Mouse (Mus musculus) E14TG2a.4 (cell line): ENCODE data around the gene Bloc1s4.

Source experiments
- H3K27me3 ChIP-seq: 2 replicates; pipeline ENCODE4 v1.6.1; 2014; ENCODE audit warnings: low read length, control low read depth; ENCODE audit not compliant: insufficient read depth
- H3K36me3 ChIP-seq: 2 replicates; pipeline ENCODE4 v1.6.1; 2014; ENCODE audit warnings: low read length, control low read depth; ENCODE audit not compliant: insufficient read depth
- H3K4me1 ChIP-seq: replicated peaks from 2 replicates; pipeline ENCODE4 v1.6.1; 2014; ENCODE audit warnings: low read depth, low read length, control low read depth
- H3K4me3 ChIP-seq: replicated peaks from 2 replicates; pipeline ENCODE4 v1.5.1; 2014; ENCODE audit warnings: mild to moderate bottlenecking, low read length
- H3K9me3 ChIP-seq: 2 replicates; pipeline ENCODE4 v1.6.1; 2014; ENCODE audit warnings: low read length, control low read depth
- CTCF ChIP-seq: conservative IDR thresholded peaks from 2 replicates; pipeline ENCODE4 v1.5.1; 2014; ENCODE audit warnings: low read length
- NANOG ChIP-seq: IDR thresholded peaks from 2 replicates; pipeline ENCODE4 v1.6.1; 2014; ENCODE audit warnings: borderline replicate concordance, low read length, mixed read lengths
- POU5F1 ChIP-seq: IDR thresholded peaks from 2 replicates; pipeline ENCODE4 v1.6.1; 2014; ENCODE audit warnings: low read length, borderline replicate concordance

Bloc1s4 gene

DNA sequence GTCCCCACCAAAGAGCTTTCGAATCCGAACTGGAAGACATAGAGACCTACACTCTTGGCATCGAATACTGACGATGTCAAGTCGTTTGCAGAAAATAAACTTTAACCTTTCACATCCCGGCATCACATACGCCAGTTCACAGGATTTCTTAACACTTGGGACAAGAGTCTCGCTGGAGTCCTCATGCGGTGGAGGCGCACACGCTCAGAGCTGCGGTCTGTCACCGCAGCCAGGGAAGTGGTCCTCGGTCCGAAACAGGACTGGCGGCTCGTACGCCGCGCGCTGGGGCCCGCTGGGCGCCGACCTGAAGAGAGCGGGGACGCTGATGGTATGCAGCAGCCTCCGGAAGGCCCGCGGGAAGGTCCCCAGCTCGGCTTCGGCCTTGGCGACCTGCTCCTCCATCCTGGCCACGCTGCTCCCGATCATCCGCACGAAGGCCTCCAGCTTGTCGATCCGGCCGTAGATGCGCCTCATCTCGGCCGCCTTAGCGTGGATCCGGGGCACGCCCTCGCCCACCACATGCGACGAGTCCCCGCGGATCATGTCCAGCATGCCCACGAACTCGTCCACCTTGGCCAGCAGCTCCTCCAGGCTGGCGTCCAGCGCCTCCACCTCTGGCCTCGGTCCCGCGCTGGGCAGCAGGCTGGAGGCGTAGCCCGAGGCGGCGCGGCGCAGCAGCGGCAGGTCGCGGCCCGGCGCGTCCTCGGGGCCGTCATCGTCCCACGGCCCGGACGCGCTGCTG lies 485 bp downstream of the Bloc1s4 start:
- no peaks in the 10 kb centered on the region for H3K9me3 ChIP-seq
- TF ChIP-seq CTCF = no peak
- TF ChIP-seq NANOG = no peak
- TF ChIP-seq POU5F1 = no peak
- H3K4me3 ChIP-seq = peak overlapping the region; percentile 98
- no peaks in the 10 kb centered on the region for H3K27me3 ChIP-seq
- peaks cover 21% of the 10 kb centered on the region for H3K4me1 ChIP-seq
- H3K36me3 ChIP-seq = peaks cover 21% of the 10 kb centered on the region

DNA sequence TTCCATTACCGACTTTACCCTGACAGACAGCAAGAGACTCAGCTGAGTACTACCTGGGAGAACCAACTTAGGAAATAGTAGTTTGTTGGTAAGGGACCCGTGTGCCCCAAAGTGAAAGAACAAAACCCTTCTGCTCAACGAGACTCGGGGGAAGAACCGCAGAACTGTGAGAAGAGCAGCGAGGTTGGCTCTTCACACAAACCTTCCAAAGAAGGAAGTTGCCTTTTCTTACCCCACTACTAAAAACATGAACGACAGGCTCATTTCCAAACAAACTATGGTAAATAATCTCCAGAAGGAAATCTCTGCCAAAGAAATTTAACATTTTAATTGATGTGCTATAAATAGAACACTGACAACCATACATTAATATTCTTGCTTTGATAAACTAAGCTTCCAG lies 1.4 kb downstream of the Bloc1s4 start:
- no peaks in the 10 kb centered on the region for H3K27me3 ChIP-seq
- peaks cover 24% of the 10 kb centered on the region for H3K4me1 ChIP-seq
- H3K4me3 ChIP-seq = peak overlapping the region; percentile 98
- TF ChIP-seq NANOG = no peak
- no peak for TF ChIP-seq CTCF
- no peak for TF ChIP-seq POU5F1
- H3K9me3 ChIP-seq = no peaks in the 10 kb centered on the region
- peaks cover 21% of the 10 kb centered on the region for H3K36me3 ChIP-seq

DNA sequence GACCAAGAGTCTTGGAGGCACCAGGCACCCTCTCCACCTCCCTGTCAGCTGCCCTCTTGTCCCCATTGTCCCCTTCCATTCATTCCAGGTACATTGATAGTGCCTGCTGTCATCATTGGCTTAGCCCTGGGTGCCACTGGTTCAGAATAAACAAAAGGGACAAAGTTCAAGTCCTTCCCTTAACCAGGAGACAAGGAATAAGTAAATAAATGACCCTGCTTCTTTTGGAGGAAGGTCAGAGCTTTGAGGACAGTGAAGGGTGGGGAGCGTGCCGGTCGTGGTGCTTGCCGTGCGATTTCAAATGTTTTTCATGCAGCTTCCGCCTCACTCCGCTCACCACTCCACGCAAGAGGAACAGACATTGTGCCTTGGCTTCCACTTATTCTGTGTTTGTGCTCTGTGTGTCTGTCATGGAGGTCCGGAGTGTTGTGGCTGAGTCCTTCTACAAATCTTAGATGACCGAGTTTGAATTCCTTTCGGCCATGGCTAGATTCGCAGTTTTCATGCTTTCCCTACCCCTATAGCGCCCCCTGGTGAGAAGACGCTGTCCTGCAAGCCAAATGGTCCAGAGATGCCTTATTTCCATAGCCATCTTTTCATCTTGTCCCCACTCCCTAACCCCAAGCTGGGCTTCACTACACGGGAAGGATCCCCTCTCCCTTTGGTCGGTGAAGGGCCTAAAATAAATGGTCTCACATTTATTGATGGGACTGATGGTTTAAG lies 6.2 kb downstream of the Bloc1s4 start:
- no peaks in the 10 kb centered on the region for H3K9me3 ChIP-seq
- TF ChIP-seq POU5F1 (no peak), CTCF (peak; percentile 90)
- H3K4me3 ChIP-seq = no peak overlapping the region
- peaks cover 4% of the 10 kb centered on the region; the same call in 1 of the 2 replicates for H3K27me3 ChIP-seq
- H3K36me3 ChIP-seq = peaks cover 21% of the 10 kb centered on the region
- H3K4me1 ChIP-seq = peaks cover 35% of the 10 kb centered on the region

DNA sequence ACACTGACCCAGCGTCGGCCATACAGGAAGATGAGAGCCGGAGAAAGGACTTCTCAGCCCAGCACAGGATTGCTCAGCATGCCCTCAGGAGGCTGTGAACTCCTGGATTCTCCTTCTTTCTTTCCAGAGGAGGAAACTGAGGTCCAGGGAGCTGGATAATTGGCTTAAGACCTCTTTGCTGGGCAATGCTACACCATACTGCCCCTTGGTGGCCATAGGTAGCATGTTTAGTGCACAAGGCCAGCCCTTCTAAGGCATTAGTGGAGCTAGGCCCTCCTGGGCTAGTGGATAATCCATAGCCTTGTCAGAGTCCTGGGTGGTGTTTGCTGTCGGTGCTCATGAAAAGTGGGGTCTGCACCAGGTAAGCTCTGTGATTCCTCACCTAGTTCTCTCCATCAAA lies 8.6 kb downstream of the Bloc1s4 start:
- Histone ChIP-seq H3K9me3 (no peaks in the 10 kb centered on the region), H3K36me3 (no peaks in the 10 kb centered on the region), H3K4me1 (peaks cover 35% of the 10 kb centered on the region), H3K27me3 (peaks cover 7% of the 10 kb centered on the region; the same call in 1 of the 2 replicates), H3K4me3 (no peak overlapping the region)
- TF ChIP-seq NANOG (no peak), POU5F1 (no peak), CTCF (no peak; the same call in 1 of the 2 replicates)

DNA sequence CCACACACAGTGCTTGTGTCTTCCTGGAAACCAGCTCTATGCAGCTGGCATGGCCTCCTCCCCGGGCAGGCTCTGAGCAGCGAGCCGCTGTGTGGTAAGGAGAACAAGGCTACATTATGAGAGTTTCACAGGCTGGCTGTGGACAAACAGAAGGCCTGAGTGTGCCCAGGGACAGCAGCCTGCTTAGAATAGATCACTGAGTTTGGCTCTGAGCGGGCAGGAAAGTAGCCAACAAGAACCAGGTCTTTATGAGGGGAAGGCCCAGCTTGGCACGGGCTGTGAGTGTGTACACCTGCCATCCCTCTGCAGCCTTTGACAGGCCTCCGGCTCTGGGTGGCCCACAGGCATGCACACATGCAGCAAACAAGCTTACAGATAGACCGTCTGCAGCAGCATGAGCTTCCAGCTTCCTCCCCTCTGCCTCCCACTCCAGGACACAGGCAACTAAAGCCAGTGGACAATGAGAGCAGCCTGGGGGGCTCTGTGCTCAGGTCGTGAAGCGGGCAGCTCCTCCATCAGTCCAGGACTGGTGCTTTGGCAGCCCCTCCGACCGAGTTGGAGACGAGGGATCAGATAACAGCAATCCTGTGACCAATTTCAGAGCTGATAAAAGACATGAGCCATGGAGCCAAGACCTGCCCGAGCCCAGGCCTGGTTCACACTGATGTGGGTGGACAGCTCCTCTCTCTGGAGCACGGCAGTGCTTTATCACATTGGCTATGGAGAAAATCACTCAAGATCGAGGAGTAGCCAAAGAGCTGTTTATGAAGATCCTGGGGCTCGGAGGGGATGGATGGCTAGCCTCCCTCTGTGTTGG lies 9.4 kb downstream of the Bloc1s4 start:
- no peaks in the 10 kb centered on the region for H3K36me3 ChIP-seq
- H3K4me3 ChIP-seq = no peak overlapping the region
- H3K9me3 ChIP-seq = no peaks in the 10 kb centered on the region
- H3K4me1 ChIP-seq = peaks cover 35% of the 10 kb centered on the region
- TF ChIP-seq NANOG = no peak
- no peak for TF ChIP-seq CTCF
- no peak for TF ChIP-seq POU5F1
- H3K27me3 ChIP-seq = peaks cover 7% of the 10 kb centered on the region; the same call in 1 of the 2 replicates

DNA sequence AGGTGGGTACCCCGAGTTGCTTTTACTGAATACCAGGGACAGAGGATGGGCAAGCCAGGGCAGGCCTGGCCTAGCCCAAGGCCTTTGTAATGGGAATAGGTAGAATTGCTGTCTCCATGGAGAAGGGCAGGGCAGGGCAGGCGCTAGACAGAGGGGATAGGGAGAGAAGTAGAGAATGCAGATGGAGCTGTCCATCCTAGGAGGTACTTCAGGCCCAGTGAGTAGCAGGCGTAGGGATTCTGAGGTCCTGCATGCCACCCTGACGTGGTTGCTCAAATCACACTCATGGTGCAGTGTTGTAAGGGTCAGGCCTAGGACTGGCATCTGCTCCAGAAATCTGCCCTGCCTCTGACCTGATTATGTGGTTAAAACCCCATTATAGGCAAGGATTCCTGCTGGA lies 10.7 kb downstream of the Bloc1s4 start:
- TF ChIP-seq CTCF = no peak
- TF ChIP-seq POU5F1 = no peak
- no peak for TF ChIP-seq NANOG
- Histone ChIP-seq H3K36me3 (no peaks in the 10 kb centered on the region), H3K4me3 (no peak overlapping the region), H3K4me1 (peaks cover 35% of the 10 kb centered on the region), H3K9me3 (no peaks in the 10 kb centered on the region), H3K27me3 (peaks cover 10% of the 10 kb centered on the region; the same call in 1 of the 2 replicates)

DNA sequence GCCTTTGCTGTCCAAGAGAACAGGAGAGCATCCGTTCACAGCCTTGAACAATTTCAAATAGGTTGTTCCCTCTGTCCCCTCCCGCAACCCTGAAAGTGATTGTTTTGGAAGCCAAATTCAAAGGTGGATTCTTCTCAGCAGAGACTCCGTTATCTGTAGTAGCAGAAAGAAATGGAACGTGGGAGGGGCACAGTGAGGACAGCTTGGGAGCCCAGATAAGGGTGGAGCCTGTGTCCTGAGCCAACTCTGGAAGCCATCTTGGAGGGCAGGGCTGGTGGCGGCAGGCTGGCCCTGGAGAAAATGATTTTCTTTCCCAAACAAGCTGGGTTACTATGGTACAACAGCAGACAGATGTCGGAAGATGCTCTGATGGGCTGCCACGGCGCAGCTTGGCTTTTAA lies 12.4 kb downstream of the Bloc1s4 start:
- H3K36me3 ChIP-seq = no peaks in the 10 kb centered on the region
- no peak for TF ChIP-seq CTCF
- TF ChIP-seq NANOG = no peak
- TF ChIP-seq POU5F1 = no peak

DNA sequence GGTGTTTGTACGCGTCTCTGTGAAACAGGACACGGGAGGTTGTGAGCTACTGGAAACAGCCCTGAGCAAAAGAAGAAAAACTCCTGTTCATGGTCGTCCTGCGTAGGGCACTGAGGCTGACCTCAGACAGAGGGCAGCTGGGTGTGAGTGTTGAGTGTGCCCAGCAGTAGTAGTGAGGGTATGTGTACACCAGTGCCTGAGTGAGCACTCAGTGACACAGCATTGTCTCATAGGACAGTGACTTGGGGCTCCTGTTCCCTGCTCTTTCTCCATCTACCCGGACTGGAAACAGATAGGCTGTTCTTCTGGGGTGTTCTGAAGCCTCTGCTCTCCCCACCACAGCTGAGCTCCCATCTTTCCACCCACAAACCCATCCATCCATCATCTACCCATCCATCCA lies 13.3 kb downstream of the Bloc1s4 start:
- TF ChIP-seq NANOG (no peak), POU5F1 (no peak), CTCF (no peak)
- Histone ChIP-seq H3K27me3 (peaks cover 11% of the 10 kb centered on the region), H3K4me1 (peaks cover 36% of the 10 kb centered on the region), H3K4me3 (no peak overlapping the region), H3K36me3 (no peaks in the 10 kb centered on the region), H3K9me3 (no peaks in the 10 kb centered on the region)

More for the DNA sequence above, 12.4 kb downstream of the Bloc1s4 start:
- peaks cover 33% of the 10 kb centered on the region for H3K4me1 ChIP-seq
- no peak overlapping the region for H3K4me3 ChIP-seq
- H3K9me3 ChIP-seq = no peaks in the 10 kb centered on the region
- H3K27me3 ChIP-seq = peaks cover 9% of the 10 kb centered on the region
